Mouse (Mus musculus) megakaryocyte, embryonic 14.5 days (primary cell): ENCODE data around the gene Egln3. TPM values are rescaled to one million over a fixed set of nuclear protein-coding genes. Genes with fewer than 3 reads are reported as not detected.

Source experiments
- H3K27me3 ChIP-seq: replicated peaks from 2 replicates; pipeline ENCODE3; 2012; ENCODE audit warnings: inconsistent platforms
- H3K36me3 ChIP-seq: replicated peaks from 2 replicates; pipeline ENCODE3; 2012; ENCODE audit warnings: low read length, inconsistent platforms, mixed read lengths
- H3K4me1 ChIP-seq: 2 replicates; pipeline ENCODE4 v1.6.1; 2012; ENCODE audit warnings: inconsistent platforms
- H3K4me3 ChIP-seq: replicated peaks from 2 replicates; pipeline ENCODE3; 2012; ENCODE audit warnings: moderate library complexity, mild to moderate bottlenecking, inconsistent platforms
- H3K9me3 ChIP-seq: 2 replicates; pipeline ENCODE4 v1.6.1; 2012; ENCODE audit warnings: inconsistent platforms
- FLI1 ChIP-seq: IDR thresholded peaks from 2 replicates; pipeline ENCODE4 v1.6.1; 2012; ENCODE audit warnings: low read length, inconsistent platforms, mixed read lengths
- GATA1 ChIP-seq: IDR thresholded peaks from 3 replicates; pipeline ENCODE4 v1.6.1; 2012; ENCODE audit warnings: mixed read lengths, low read length, inconsistent platforms, borderline replicate concordance
- polyA plus RNA-seq: library from polyadenylated mRNA; stranded (reverse); fragments of >175 nt; gene quantifications from 2 replicates; pipeline ENCODE4 v1.2.3, GENCODE M21; 2012; ENCODE audit warnings: low replicate concordance; ENCODE audit not compliant: insufficient read depth

The Egln3 gene
- polyA plus RNA-seq, 1 experiment, result 68.3 TPM

DNA sequence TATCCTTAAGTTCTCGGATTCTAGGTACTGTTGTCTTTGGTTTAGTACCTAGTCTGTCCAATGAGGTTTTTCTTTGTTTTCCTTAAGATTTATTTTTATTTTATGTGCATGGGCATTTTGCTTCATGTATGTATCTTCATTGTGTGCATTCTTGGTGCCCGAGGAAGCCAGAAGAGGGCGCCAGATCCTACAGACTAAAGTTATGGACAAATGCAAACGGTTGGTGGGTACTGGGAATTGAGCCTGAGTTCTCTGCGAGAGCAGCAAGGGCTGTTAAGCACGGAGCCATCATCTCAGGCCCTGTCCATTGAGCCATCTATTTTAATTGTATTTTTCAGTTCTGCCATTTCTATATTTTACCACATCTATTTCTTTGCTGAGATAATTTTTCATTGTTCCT lies 35.9 kb downstream of the Egln3 start:
- H3K9me3 ChIP-seq, result no peaks in the 10 kb centered on the region
- no peak overlapping the region for H3K4me3 ChIP-seq
- H3K27me3 ChIP-seq, result no peaks in the 10 kb centered on the region
- peaks cover 63% of the 10 kb centered on the region for H3K4me1 ChIP-seq
- TF ChIP-seq FLI1, result no peak
- no peak for TF ChIP-seq GATA1
- peaks cover 12% of the 10 kb centered on the region for H3K36me3 ChIP-seq

GRCm38 (mm10) chr12:54164724-54165050 lies 39.0 kb downstream of the Egln3 start:
- Histone ChIP-seq H3K36me3 (peaks cover 16% of the 10 kb centered on the region), H3K4me1 (peaks cover 76% of the 10 kb centered on the region), H3K27me3 (no peaks in the 10 kb centered on the region), H3K4me3 (peak overlapping the region; percentile 79), H3K9me3 (no peaks in the 10 kb centered on the region; the same call in 1 of the 2 replicates)
- no peak for TF ChIP-seq FLI1
- TF ChIP-seq GATA1, result no peak

DNA sequence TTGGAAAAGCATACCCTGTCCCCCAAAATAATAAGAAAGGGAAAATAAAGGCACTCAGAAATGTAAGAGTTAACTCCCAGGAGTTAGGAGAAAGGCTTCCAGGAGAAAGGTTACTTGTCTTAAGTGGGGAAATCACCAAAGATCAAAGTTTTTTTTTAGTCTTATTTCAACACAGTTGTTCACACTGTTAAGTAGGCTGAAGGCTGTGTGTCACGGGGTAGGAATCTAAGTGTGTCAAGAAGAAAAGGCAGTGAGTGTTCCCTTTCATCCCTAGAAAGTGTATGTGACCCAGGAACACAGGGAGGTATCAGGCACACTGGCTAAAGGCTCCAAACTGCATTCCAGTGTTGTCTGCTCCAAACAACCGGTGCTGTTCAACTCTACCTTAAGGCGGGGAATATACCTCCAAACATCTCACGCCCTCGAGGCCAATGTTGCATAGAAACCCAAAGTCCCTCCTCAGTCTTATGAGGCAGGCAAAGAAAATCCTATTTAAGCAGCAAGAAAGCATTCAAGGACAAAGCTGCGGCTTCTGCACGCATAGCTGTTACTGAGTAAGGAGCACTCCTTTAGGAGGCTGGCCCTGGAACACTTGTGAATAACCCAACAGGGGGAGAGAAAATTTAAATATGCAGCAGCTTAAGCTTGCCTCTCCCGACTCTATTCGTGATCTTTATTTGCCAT lies 39.5 kb downstream of the Egln3 start:
- peaks cover 17% of the 10 kb centered on the region for H3K36me3 ChIP-seq
- H3K4me3 ChIP-seq, result peak overlapping the region; percentile 79
- peaks cover 80% of the 10 kb centered on the region for H3K4me1 ChIP-seq
- H3K27me3 ChIP-seq, result no peaks in the 10 kb centered on the region
- TF ChIP-seq FLI1 (no peak), GATA1 (no peak)
- H3K9me3 ChIP-seq, result no peaks in the 10 kb centered on the region; the same call in 1 of the 2 replicates

- peaks cover 83% of the 10 kb centered on the region for H3K4me1 ChIP-seq
These were observed 40.5 kb downstream of the Egln3 start for GRCm38 (mm10) chr12:54163166-54163565.

DNA sequence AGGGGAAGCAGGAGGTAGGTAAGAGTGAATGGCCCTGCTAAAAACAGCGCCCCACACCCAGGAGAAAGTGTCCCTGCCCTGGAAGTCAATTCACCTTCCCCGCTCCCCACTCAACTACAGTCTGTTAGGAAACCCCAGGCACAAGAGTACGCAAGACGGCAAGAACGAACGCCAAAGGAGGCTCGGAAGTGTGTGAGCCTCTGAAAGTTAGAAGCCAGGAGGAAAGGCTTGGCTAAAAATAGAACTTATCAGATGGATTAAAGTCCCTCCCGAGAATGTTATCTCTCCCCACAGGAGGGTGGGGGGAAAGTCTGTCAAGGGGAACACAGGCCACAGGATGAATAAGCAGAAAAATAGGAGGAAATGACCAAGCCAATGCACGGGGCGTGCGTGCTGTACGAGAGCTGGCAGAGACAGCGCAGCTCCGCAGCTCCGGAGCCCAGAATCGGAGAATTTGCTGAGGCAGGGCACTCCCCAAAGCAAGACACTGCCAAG lies 41.0 kb downstream of the Egln3 start:
- Histone ChIP-seq H3K27me3 (no peaks in the 10 kb centered on the region), H3K36me3 (peaks cover 16% of the 10 kb centered on the region), H3K4me3 (peak overlapping the region; percentile 89), H3K4me1 (peaks cover 87% of the 10 kb centered on the region), H3K9me3 (no peaks in the 10 kb centered on the region; the same call in 1 of the 2 replicates)
- peak; percentile 91 for TF ChIP-seq GATA1
- TF ChIP-seq FLI1, result no peak; the same call in 1 of the 2 replicates

More at GRCm38 (mm10) chr12:54163166-54163565, 40.5 kb downstream of the Egln3 start:
- Histone ChIP-seq H3K36me3 (peaks cover 17% of the 10 kb centered on the region), H3K9me3 (no peaks in the 10 kb centered on the region; the same call in 1 of the 2 replicates), H3K4me3 (peak overlapping the region; percentile 89), H3K27me3 (no peaks in the 10 kb centered on the region)
- no peak for TF ChIP-seq FLI1
- TF ChIP-seq GATA1, result no peak

GRCm38 (mm10) chr12:54161468-54162202 lies 42.0 kb downstream of the Egln3 start:
- Histone ChIP-seq H3K9me3 (no peaks in the 10 kb centered on the region; the same call in 1 of the 2 replicates), H3K27me3 (no peaks in the 10 kb centered on the region), H3K4me3 (peak overlapping the region; percentile 59), H3K36me3 (peaks cover 15% of the 10 kb centered on the region), H3K4me1 (peaks cover 82% of the 10 kb centered on the region)
- no peak for TF ChIP-seq GATA1
- TF ChIP-seq FLI1, result no peak

GRCm38 (mm10) chr12:54160279-54160678 lies 43.4 kb downstream of the Egln3 start:
- H3K36me3 ChIP-seq, result peaks cover 20% of the 10 kb centered on the region
- no peaks in the 10 kb centered on the region for H3K27me3 ChIP-seq
- H3K4me3 ChIP-seq, result no peak overlapping the region
- peaks cover 3% of the 10 kb centered on the region for H3K9me3 ChIP-seq
- TF ChIP-seq GATA1 (no peak), FLI1 (no peak)
- H3K4me1 ChIP-seq, result peaks cover 69% of the 10 kb centered on the region

- TF ChIP-seq GATA1 (no peak), FLI1 (no peak)
- Histone ChIP-seq H3K4me3 (no peak overlapping the region), H3K4me1 (peaks cover 46% of the 10 kb centered on the region), H3K27me3 (no peaks in the 10 kb centered on the region), H3K9me3 (peaks cover 3% of the 10 kb centered on the region), H3K36me3 (peaks cover 14% of the 10 kb centered on the region)
These were observed 48.9 kb downstream of the Egln3 start for GRCm38 (mm10) chr12:54154771-54155170.

DNA sequence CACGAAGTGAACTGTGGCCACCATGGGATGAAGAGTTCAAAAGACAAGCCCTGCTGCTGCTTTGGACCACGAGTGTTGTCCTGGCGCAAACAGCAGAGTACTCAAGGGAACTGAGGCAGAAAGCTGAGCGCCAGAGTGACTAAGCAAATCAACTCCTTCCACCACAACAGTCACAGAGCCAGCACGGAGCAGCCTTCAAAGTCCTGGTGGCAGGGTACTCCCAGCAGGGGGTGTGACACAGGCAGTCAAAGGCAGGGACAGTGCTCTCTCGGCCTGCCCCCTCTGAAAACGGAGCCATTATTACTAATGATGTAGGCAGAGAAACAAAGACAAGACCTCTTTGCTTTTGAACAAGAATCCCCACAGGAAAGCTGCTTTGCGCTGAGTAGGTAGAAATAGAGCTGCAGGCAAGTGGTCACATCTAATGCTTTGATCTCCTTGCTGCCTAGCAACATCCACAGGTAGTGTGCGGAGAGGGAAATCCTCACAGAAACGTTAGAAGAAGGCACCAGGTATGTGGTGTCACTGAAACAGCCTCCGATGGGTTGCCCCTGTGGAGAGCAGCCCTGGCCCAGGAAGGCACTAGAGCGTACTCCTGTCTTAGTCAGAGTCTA lies 56.6 kb downstream of the Egln3 start:
- TF ChIP-seq FLI1 (no peak), GATA1 (no peak)

More for the DNA sequence above, 56.6 kb downstream of the Egln3 start:
- Histone ChIP-seq H3K27me3 (no peaks in the 10 kb centered on the region), H3K9me3 (no peaks in the 10 kb centered on the region), H3K4me3 (peak overlapping the region; percentile 79), H3K36me3 (no peaks in the 10 kb centered on the region), H3K4me1 (peaks cover 41% of the 10 kb centered on the region)
